Mouse (Mus musculus): ENCODE data around the gene Churc1.

DNA sequence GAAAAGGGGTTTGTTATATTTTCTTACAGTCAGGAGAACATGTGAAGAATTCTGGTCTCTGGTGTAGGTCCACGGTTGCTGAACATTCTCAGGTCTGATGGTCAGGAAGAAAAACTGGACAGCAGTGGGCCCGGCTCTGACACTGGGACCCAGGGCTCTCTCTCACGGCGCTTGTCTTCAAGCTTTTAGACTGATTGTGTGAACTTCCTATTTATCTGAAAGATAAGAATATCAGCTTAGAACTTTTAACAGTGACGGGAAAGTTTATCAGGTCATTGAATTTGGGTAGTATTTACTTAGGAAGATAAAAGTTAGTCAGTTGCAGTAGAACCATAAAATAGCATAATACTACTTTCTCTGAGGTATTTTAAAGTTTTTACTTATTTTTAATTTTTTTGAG lies 11.6 kb downstream of the Churc1 start:
- TF ChIP-seq GATA1 (IDR thresholded peaks at IDR 0.05; ENCODE audit: borderline replicate concordance, low read length), result no peak
- no peak for TF ChIP-seq FLI1 (IDR thresholded peaks at IDR 0.05; ENCODE audit: low read length)

Measured in megakaryocyte, embryonic 14.5 days (primary cell).